Comparison of ENCODE assay signal across 8 mouse cellular contexts in the genomic region with DNA sequence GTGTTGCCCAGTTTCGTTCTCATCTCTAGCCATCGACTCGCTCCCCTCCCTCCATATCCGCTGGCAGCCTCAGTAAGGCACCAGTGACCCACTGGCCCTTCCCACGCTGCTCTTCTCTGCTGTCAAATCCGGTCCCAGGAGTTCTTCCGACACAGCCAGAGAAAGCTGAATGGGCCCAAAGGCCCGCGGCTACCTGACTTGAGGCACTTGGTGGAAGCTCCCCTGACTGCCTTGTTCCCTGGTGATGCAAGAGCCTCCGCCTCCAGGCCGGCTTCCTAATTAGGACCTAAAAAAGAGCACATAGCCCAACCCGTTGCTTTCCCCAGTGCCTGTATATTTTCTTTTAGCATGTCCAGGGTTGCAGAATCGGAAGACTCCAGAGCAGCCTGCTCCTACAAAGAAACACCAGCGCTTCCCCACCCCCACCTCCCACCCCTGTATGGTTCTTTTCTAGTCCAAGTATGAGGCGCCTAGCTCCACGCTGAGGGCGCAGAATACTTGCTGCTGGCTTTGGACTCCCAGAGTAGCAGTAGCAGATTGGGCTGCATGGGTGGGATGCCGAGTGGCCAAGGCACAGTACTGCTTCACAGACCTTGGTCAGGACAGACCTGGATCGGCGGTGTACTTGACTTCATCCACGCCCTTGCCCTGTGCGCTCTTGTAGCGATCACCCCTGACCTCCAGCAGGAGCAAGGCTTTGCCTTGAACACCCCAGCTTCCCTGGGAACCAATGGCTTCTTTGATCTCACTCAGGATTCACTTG. TPM values are rescaled to one million over a fixed set of nuclear protein-coding genes. Genes with fewer than 3 reads are reported as not detected.
A peak's percentile ranks its signal among the peaks of the same experiment; 100 is the strongest.
DNase-seq lines count a peak whose midpoint lies in the region; ATAC-seq lines count a peak whose summit lies in the region.

No protein-coding gene starts in this region.

- ATAC-seq in embryonic facial prominence, embryonic 12.5 days (ENCODE audit: insufficient number of reproducible peaks, insufficient read depth, low FRiP score, low TSS enrichment): no peak
- no peak for ATAC-seq in lung, embryonic 15.5 days (ENCODE audit: borderline replicate concordance, extremely low read depth, low FRiP score, low TSS enrichment)
- ATAC-seq in stomach, embryonic 14.5 days (ENCODE audit: insufficient number of reproducible peaks, insufficient read depth, low FRiP score, low read depth): no peak
- no peak for ATAC-seq in frontal cortex, adult (ENCODE audit: low TSS enrichment)

- H3K9ac ChIP-seq in embryonic facial prominence, embryonic 12.5 days: no peak overlapping the region
- peak overlapping the region; percentile 17 for H3K9ac ChIP-seq in lung, embryonic 15.5 days
- 0 out of 2 replicates have a peak overlapping the region, but pooled peaks have one; percentile 6 for H3K9ac ChIP-seq in stomach, embryonic 14.5 days (replicated peaks; ENCODE audit: low read depth, low read length)

- peaks cover 29% of the 10 kb centered on the region for H3K27me3 ChIP-seq in embryonic facial prominence, embryonic 12.5 days
- peaks cover 27% of the 10 kb centered on the region for H3K27me3 ChIP-seq in lung, embryonic 15.5 days
- 0 out of 2 replicates have a peak, but pooled peaks cover 3% of the 10 kb centered on the region for H3K27me3 ChIP-seq in stomach, embryonic 14.5 days (ENCODE audit: control insufficient read depth, insufficient read depth, low read length)

- WGBS in embryonic facial prominence, embryonic 12.5 days: 5% methylated on average over 23 of the region's 23 CpGs
- WGBS in lung, embryonic 15.5 days: 6% methylated on average over 23 of the region's 23 CpGs
- 9% methylated on average over 23 of the region's 23 CpGs for WGBS in stomach, embryonic 14.5 days

- no peaks in the 10 kb centered on the region for H3K9me3 ChIP-seq in embryonic facial prominence, embryonic 12.5 days
- no peaks in the 10 kb centered on the region for H3K9me3 ChIP-seq in lung, embryonic 15.5 days
- no peaks in the 10 kb centered on the region for H3K9me3 ChIP-seq in stomach, embryonic 14.5 days (ENCODE audit: control insufficient read depth, low read depth, low read length)

- H3K4me1 ChIP-seq in embryonic facial prominence, embryonic 12.5 days: peaks cover 33% of the 10 kb centered on the region
- peaks cover 37% of the 10 kb centered on the region for H3K4me1 ChIP-seq in lung, embryonic 15.5 days
- peaks cover 28% of the 10 kb centered on the region for H3K4me1 ChIP-seq in stomach, embryonic 14.5 days (ENCODE audit: control insufficient read depth, insufficient read depth, low read length)

- H3K36me3 ChIP-seq in embryonic facial prominence, embryonic 12.5 days: no peaks in the 10 kb centered on the region
- no peaks in the 10 kb centered on the region for H3K36me3 ChIP-seq in lung, embryonic 15.5 days
- no peaks in the 10 kb centered on the region for H3K36me3 ChIP-seq in stomach, embryonic 14.5 days (ENCODE audit: control insufficient read depth, insufficient read depth, low read length)

- H3K27ac ChIP-seq in embryonic facial prominence, embryonic 12.5 days: no peak overlapping the region
- H3K27ac ChIP-seq in lung, embryonic 15.5 days: no peak overlapping the region
- no peak overlapping the region for H3K27ac ChIP-seq in stomach, embryonic 14.5 days (ENCODE audit: low read length)

- peak overlapping the region; percentile 97 for H3K4me2 ChIP-seq in embryonic facial prominence, embryonic 12.5 days (replicated peaks)
- peak overlapping the region; percentile 96 for H3K4me2 ChIP-seq in lung, embryonic 15.5 days
- peak overlapping the region; percentile 92 for H3K4me2 ChIP-seq in stomach, embryonic 14.5 days (replicated peaks; ENCODE audit: low read depth, low read length)

- H3K4me3 ChIP-seq in embryonic facial prominence, embryonic 12.5 days: peak overlapping the region; percentile 79
- H3K4me3 ChIP-seq in lung, embryonic 15.5 days: peak overlapping the region; percentile 70
- peak overlapping the region; percentile 87 for H3K4me3 ChIP-seq in stomach, embryonic 14.5 days (ENCODE audit: low read depth, low read length)

- DNase-seq in right cerebral cortex, postnatal 25 days: peak; percentile 22
- DNase-seq in right cerebral cortex, postnatal 36 days (ENCODE audit: low spot score in 2 of 2): no peak
- DNase-seq in induced T-regulatory cell, adult 2 months (ENCODE audit: low read depth): peak; percentile 55
- DNase-seq in gastrocnemius, postnatal 4 days (ENCODE audit: low spot score in 2 of 2): no peak

RNA-seq across cellular contexts. Expression of a gene that starts 1.7 kb away (rescaled TPM):
- 30.3 and 33.7 TPM in 2 replicates for polyA plus RNA-seq in embryonic facial prominence, embryonic 12.5 days (2016; fragmentation: Nextera tagmentation; extraction: Ambion mirVana)
- polyA plus RNA-seq in lung, embryonic 15.5 days (2015; fragmentation: Nextera tagmentation; extraction: Ambion mirVana): 29.2 and 29.4 TPM in 2 replicates
- 19.9 and 22.6 TPM in 2 replicates for polyA plus RNA-seq in stomach, embryonic 14.5 days (2014; fragmentation: Nextera tagmentation; extraction: Ambion mirVana)
- 10 to 100 TPM; 18.0 to 23.7 TPM for total RNA-seq in gastrocnemius, postnatal 4 days (2021)

Comparison
In these comparisons a context has a peak if more than half of its experiments do, and no peak if none do; other contexts are left out.
1. DNase-seq: peak in right cerebral cortex, postnatal 25 days (single experiment) and induced T-regulatory cell, adult 2 months (single experiment); none in right cerebral cortex, postnatal 36 days (0 of 2) and gastrocnemius, postnatal 4 days (0 of 2).
2. Peak in every context shown above with its lines, with median percentiles within 50 percentile points of each other: H3K4me2 ChIP-seq and H3K4me3 ChIP-seq.